Mouse (Mus musculus): ENCODE measurements around the gene Hist1h4h. TPM values are rescaled to one million over a fixed set of nuclear protein-coding genes. Genes with fewer than 3 reads are reported as not detected.
"Not testable (repeated sequence)": the region's sequence is repeated elsewhere in the genome, so short reads cannot be mapped to it uniquely, and the experiment has no call there.

Hist1h4h gene
- polyA plus RNA-seq, 2 experiments, result 5.5 to 18.2 TPM

GRCm38 (mm10) chr13:23554393-23554792 lies 23.5 kb downstream of the Hist1h4h start:
- peak overlapping the region; percentile 94 for H3K4me2 ChIP-seq (replicated peaks; ENCODE audit: low read depth, low read length, severe bottlenecking)
- peak overlapping the region; percentile 51 for H3K4me3 ChIP-seq (replicated peaks; ENCODE audit: low read length)
- peaks cover 15% of the 10 kb centered on the region for H3K4me1 ChIP-seq (ENCODE audit: control insufficient read depth, insufficient read depth, low read length)
- peak overlapping the region; percentile 73 for H3K9ac ChIP-seq (ENCODE audit: low read depth, low read length, severe bottlenecking)
- TF ChIP-seq POLR2A (IDR thresholded peaks at IDR 0.05; ENCODE audit: borderline replicate concordance, extremely low read depth, insufficient read depth, insufficient read length), result no peak
- peak overlapping the region; percentile 97 for H3K27ac ChIP-seq (replicated peaks; ENCODE audit: low read depth, low read length)
- no peaks in the 10 kb centered on the region for H3K27me3 ChIP-seq (ENCODE audit: control insufficient read depth, insufficient read depth, low read length)
- ATAC-seq (ENCODE audit: low FRiP score, low read depth) (no peak), DNase-seq (ENCODE audit: low spot score) (no peak)
- WGBS, result 21% methylated on average over 9 of the region's 9 CpGs
- no peaks in the 10 kb centered on the region for H3K9me3 ChIP-seq (ENCODE audit: control insufficient read depth, low read length)
- no peaks in the 10 kb centered on the region for H3K36me3 ChIP-seq (ENCODE audit: control insufficient read depth, insufficient read depth, low read length)

- Histone ChIP-seq H3K27ac (replicated peaks; ENCODE audit: low read depth, low read length) (peak overlapping the region; percentile 97), H3K36me3 (ENCODE audit: control insufficient read depth, insufficient read depth, low read length) (no peaks in the 10 kb centered on the region), H3K4me2 (replicated peaks; ENCODE audit: low read depth, low read length, severe bottlenecking) (peak overlapping the region; percentile 94), H3K9me3 (ENCODE audit: control insufficient read depth, low read length) (no peaks in the 10 kb centered on the region), H3K4me3 (replicated peaks; ENCODE audit: low read length) (peak overlapping the region; percentile 51), H3K27me3 (ENCODE audit: control insufficient read depth, insufficient read depth, low read length) (no peaks in the 10 kb centered on the region), H3K9ac (ENCODE audit: low read depth, low read length, severe bottlenecking) (peak overlapping the region; percentile 73), H3K4me1 (ENCODE audit: control insufficient read depth, insufficient read depth, low read length) (peaks cover 15% of the 10 kb centered on the region)
- peak; percentile 95; the same call in 1 of the 2 replicates for TF ChIP-seq POLR2A (IDR thresholded peaks at IDR 0.05; ENCODE audit: borderline replicate concordance, extremely low read depth, insufficient read depth, insufficient read length)
- DNase-seq (ENCODE audit: low spot score), result peak; percentile 96
- under 1% methylated on average over 52 of the region's 54 CpGs for WGBS
- peak; percentile 77 for ATAC-seq (ENCODE audit: low FRiP score, low read depth)
Observed at GRCm38 (mm10) chr13:23554925-23555838, 24.3 kb downstream of the Hist1h4h start.

GRCm38 (mm10) chr13:23555839-23556416 lies 25.1 kb downstream of the Hist1h4h start:
- Histone ChIP-seq H3K27ac (replicated peaks; ENCODE audit: low read depth, low read length) (peak overlapping the region; percentile 97), H3K4me1 (ENCODE audit: control insufficient read depth, insufficient read depth, low read length) (peaks cover 18% of the 10 kb centered on the region), H3K4me2 (replicated peaks; ENCODE audit: low read depth, low read length, severe bottlenecking) (peak overlapping the region; percentile 94), H3K27me3 (ENCODE audit: control insufficient read depth, insufficient read depth, low read length) (no peaks in the 10 kb centered on the region), H3K9me3 (ENCODE audit: control insufficient read depth, low read length) (no peaks in the 10 kb centered on the region), H3K36me3 (ENCODE audit: control insufficient read depth, insufficient read depth, low read length) (no peaks in the 10 kb centered on the region), H3K4me3 (replicated peaks; ENCODE audit: low read length) (peak overlapping the region; percentile 51), H3K9ac (ENCODE audit: low read depth, low read length, severe bottlenecking) (peak overlapping the region; percentile 73)
- peak; percentile 75 for ATAC-seq (ENCODE audit: low FRiP score, low read depth)
- peak; percentile 98 for DNase-seq (ENCODE audit: low spot score)
- WGBS, result 0% methylated on average over 18 of the region's 18 CpGs
- peak; percentile 94; the same call in 1 of the 2 replicates for TF ChIP-seq POLR2A (IDR thresholded peaks at IDR 0.05; ENCODE audit: borderline replicate concordance, extremely low read depth, insufficient read depth, insufficient read length)

- no peak for DNase-seq (ENCODE audit: low spot score)
- H3K36me3 ChIP-seq (ENCODE audit: control insufficient read depth, insufficient read depth, low read length), result no peaks in the 10 kb centered on the region
- H3K27ac ChIP-seq (replicated peaks; ENCODE audit: low read depth, low read length), result peak overlapping the region; percentile 59; the same call in 1 of the 2 replicates
- H3K4me3 ChIP-seq (replicated peaks; ENCODE audit: low read length), result no peak overlapping the region
- no peak for ATAC-seq (ENCODE audit: low FRiP score, low read depth)
- WGBS, result 65% methylated on average over 3 of the region's 3 CpGs
- H3K4me2 ChIP-seq (replicated peaks; ENCODE audit: low read depth, low read length, severe bottlenecking), result peak overlapping the region; percentile 94; the same call in 1 of the 2 replicates
- no peak for TF ChIP-seq POLR2A (IDR thresholded peaks at IDR 0.05; ENCODE audit: borderline replicate concordance, extremely low read depth, insufficient read depth, insufficient read length)
- H3K4me1 ChIP-seq (ENCODE audit: control insufficient read depth, insufficient read depth, low read length), result peaks cover 17% of the 10 kb centered on the region
- H3K9ac ChIP-seq (ENCODE audit: low read depth, low read length, severe bottlenecking), result no peak overlapping the region
- no peaks in the 10 kb centered on the region for H3K27me3 ChIP-seq (ENCODE audit: control insufficient read depth, insufficient read depth, low read length)
- no peaks in the 10 kb centered on the region for H3K9me3 ChIP-seq (ENCODE audit: control insufficient read depth, low read length)
Observed at GRCm38 (mm10) chr13:23556906-23557305, 26.1 kb downstream of the Hist1h4h start.

- DNase-seq (ENCODE audit: low spot score); ATAC-seq (ENCODE audit: low FRiP score, low read depth); H3K9me3 ChIP-seq (ENCODE audit: control insufficient read depth, low read length); H3K27me3 ChIP-seq (ENCODE audit: control insufficient read depth, insufficient read depth, low read length); H3K4me1 ChIP-seq (ENCODE audit: control insufficient read depth, insufficient read depth, low read length); H3K9ac ChIP-seq (ENCODE audit: low read depth, low read length, severe bottlenecking); H3K36me3 ChIP-seq (ENCODE audit: control insufficient read depth, insufficient read depth, low read length); H3K4me2 ChIP-seq (replicated peaks; ENCODE audit: low read depth, low read length, severe bottlenecking); H3K4me3 ChIP-seq (replicated peaks; ENCODE audit: low read length): not testable (repeated sequence)
- WGBS, result 31% methylated on average over 2 of the region's 2 CpGs
- peak overlapping the region; percentile 26; the same call in 1 of the 2 replicates for H3K27ac ChIP-seq (replicated peaks; ENCODE audit: low read depth, low read length)
Observed at GRCm38 (mm10) chr13:23560699-23561098, 29.8 kb downstream of the Hist1h4h start.

GRCm38 (mm10) chr13:23561531-23561882 lies 30.7 kb downstream of the Hist1h4h start:
- not testable (repeated sequence) for DNase-seq (ENCODE audit: low spot score); H3K9me3 ChIP-seq (ENCODE audit: control insufficient read depth, low read length); ATAC-seq (ENCODE audit: low FRiP score, low read depth); H3K36me3 ChIP-seq (ENCODE audit: control insufficient read depth, insufficient read depth, low read length); H3K27me3 ChIP-seq (ENCODE audit: control insufficient read depth, insufficient read depth, low read length); H3K4me1 ChIP-seq (ENCODE audit: control insufficient read depth, insufficient read depth, low read length)
- peak overlapping the region; percentile 51; the same call in 1 of the 2 replicates for H3K9ac ChIP-seq (ENCODE audit: low read depth, low read length, severe bottlenecking)
- H3K4me3 ChIP-seq (replicated peaks; ENCODE audit: low read length), result peak overlapping the region; percentile 39
- peak overlapping the region; percentile 98; the same call in 1 of the 2 replicates for H3K27ac ChIP-seq (replicated peaks; ENCODE audit: low read depth, low read length)
- peak overlapping the region; percentile 64 for H3K4me2 ChIP-seq (replicated peaks; ENCODE audit: low read depth, low read length, severe bottlenecking)
- 0% methylated on average over 2 of the region's 5 CpGs for WGBS

Measured in limb, embryonic 14.5 days (tissue).